Mouse (Mus musculus): ENCODE measurements around the gene Tas2r130. TPM values are rescaled to one million over a fixed set of nuclear protein-coding genes. Genes with fewer than 3 reads are reported as not detected.
"Not testable (repeated sequence)": the region's sequence is repeated elsewhere in the genome, so short reads cannot be mapped to it uniquely, and the experiment has no call there.

Tas2r130 gene
- total RNA-seq (2021), result not detected
- long read RNA-seq, experiment 1, result 0 reads
- long read RNA-seq, experiment 2, result 0 reads

GRCm38 (mm10) chr6:131630812-131631211 lies at the start of gene Tas2r130:
Gene Tas2r130, minus strand, starts transcription at chr6:131630912.
- no peak for DNase-seq

- DNase-seq, result no peak
Measured at GRCm38 (mm10) chr6:131678786-131679185, 48.1 kb upstream of the Tas2r130 start, which contains the start of gene Tas2r106. Gene Tas2r106, minus strand, starts transcription at chr6:131678886.

GRCm38 (mm10) chr6:131660049-131660448 lies 29.3 kb upstream of the Tas2r130 start, which contains the start of gene Tas2r107:
Gene Tas2r107, minus strand, starts transcription at chr6:131660149.
- no peak for DNase-seq

GRCm38 (mm10) chr6:131609956-131610355 lies 20.8 kb downstream of the Tas2r130 start:
- not testable (repeated sequence) for DNase-seq

- DNase-seq, result no peak
Measured at GRCm38 (mm10) chr6:131604821-131605220, 25.9 kb downstream of the Tas2r130 start.

Other genes starting within 250 kb of the Tas2r130 start
- 100 to 1,000 TPM; 245 to 254 TPM for gene Ybx3, start 242.4 kb downstream of the Tas2r130 start, total RNA-seq (2021)
- not detected for gene 5430401F13Rik, start 144.5 kb downstream of the Tas2r130 start, total RNA-seq (2021)
- not detected for gene Gm6619, start 144.5 kb downstream of the Tas2r130 start, total RNA-seq (2021)
- gene Tas2r107, start 29.2 kb upstream of the Tas2r130 start, total RNA-seq (2021), result not detected
- not detected for gene Tas2r106, start 48.0 kb upstream of the Tas2r130 start, total RNA-seq (2021)
- not detected for gene Tas2r104, start 54.8 kb upstream of the Tas2r130 start, total RNA-seq (2021)
- not detected for gene Tas2r105, start 56.6 kb upstream of the Tas2r130 start, total RNA-seq (2021)
- not detected for gene Tas2r114, start 59.2 kb upstream of the Tas2r130 start, total RNA-seq (2021)

Data from adrenal gland, postnatal 10 days (tissue).